Mouse (Mus musculus) activated CD4-positive, CD25-positive, alpha-beta regulatory T cell (primary cell): ENCODE results near the gene Olfr788. TPM values are rescaled to one million over a fixed set of nuclear protein-coding genes. Genes with fewer than 3 reads are reported as not detected.

Experiments
- polyA plus RNA-seq, 2 experiments: library from polyadenylated mRNA; unstranded; fragments of 100-300 nt; shearing (Covaris generic); gene quantifications; one replicate each; pipeline ENCODE4 v1.2.1; 2017

The Olfr788 gene
- polyA plus RNA-seq: under 1 TPM in 1 of 2 experiments, not detected in 1; 0.12 TPM

GRCm38 (mm10) chr10:129470698-129471097 is at the start of gene Olfr788:
Olfr788 (plus strand) TSS chr10:129470998.

DNA sequence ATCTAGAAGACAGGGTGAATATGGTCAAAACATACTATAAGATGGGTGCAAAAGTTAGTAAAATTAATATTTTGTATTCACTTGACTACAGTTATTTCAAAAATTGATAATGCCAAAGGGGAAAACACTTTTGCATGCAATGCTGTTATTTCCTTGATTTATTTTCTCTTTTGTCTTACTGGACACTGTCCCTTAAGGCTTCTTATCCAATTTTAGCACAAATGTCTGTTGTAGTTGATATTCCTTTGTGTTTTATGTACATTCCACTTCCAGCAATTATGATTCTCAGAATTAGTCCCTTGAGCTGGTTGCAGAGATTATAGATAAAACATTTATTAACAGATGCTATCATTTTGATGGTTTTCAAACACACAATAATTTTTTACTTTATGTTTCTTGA is 43.8 kb upstream of the Olfr788 start, which contains the start of gene Olfr786:
Olfr786 (plus strand) TSS at position 301 of the 400 bp plus-strand sequence.

GRCm38 (mm10) chr10:129461562-129461961 is 9.2 kb upstream of the Olfr788 start, which contains the start of gene Olfr787:
Olfr787 (plus strand) TSS chr10:129461862.

DNA sequence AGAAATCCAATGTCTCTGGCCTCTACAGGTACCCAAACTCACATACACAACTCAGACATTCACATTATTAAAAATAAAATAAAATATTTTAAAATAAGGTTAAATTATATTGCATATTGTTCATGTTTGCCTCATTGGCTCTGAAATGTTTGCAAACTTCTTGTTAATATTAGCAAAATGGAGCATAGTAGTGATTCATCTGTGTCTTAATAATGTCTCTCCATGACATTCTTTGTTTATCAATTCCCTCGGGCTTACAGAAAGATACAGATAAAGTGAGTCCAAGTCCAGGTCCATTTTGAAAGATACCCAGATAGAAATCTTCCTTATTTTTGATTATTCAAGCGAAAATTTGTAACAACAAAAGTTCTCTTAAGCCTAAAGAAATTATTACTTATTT is 13.7 kb downstream of the Olfr788 start, which contains the start of gene Olfr789:
Olfr789 (plus strand) TSS at position 301 of the 400 bp plus-strand sequence.

DNA sequence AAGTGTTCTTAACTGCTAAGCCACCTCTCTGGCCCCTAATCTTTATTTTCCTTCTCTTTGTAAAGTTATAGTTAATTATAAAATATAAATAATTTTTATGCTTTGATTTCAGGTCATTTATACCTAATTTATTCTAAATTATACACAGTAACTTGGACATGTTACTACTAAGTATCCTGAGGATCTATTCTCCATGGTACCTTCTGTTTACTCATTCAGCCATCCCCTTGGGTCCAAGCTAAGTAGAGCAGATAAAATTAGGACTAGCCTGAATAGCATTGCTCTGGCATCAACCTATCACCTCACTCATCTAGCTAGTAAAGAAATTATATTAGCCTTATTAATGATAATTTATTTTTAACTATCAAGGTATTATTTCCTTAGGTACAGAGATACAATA is 27.4 kb downstream of the Olfr788 start, which contains the start of gene Olfr790:
Olfr790 (plus strand) TSS at position 301 of the 400 bp plus-strand sequence.

GRCm38 (mm10) chr10:129521492-129521891 is 50.7 kb downstream of the Olfr788 start, which contains the start of gene Olfr791:
Olfr791 (plus strand) TSS chr10:129521792.

Other genes starting within 250 kb of the Olfr788 start
- not detected for gene Olfr774, start 234.8 kb upstream of the Olfr788 start, polyA plus RNA-seq
- gene Olfr775, start 222.6 kb upstream of the Olfr788 start, polyA plus RNA-seq: not detected
- not detected for gene Olfr776, start 211.9 kb upstream of the Olfr788 start, polyA plus RNA-seq
- not detected for gene Olfr777, start 199.5 kb upstream of the Olfr788 start, polyA plus RNA-seq
- gene Olfr780, start 152.9 kb upstream of the Olfr788 start, polyA plus RNA-seq: under 1 TPM in 1 of 2 experiments, not detected in 1; 0.09 TPM
- gene Olfr781, start 142.1 kb upstream of the Olfr788 start, polyA plus RNA-seq: not detected
- not detected for gene Olfr782, start 122.1 kb upstream of the Olfr788 start, polyA plus RNA-seq
- gene Olfr784, start 86.9 kb upstream of the Olfr788 start, polyA plus RNA-seq: not detected
- gene Olfr785, start 65.6 kb upstream of the Olfr788 start, polyA plus RNA-seq: not detected
- gene Olfr786, start 43.7 kb upstream of the Olfr788 start, polyA plus RNA-seq: not detected
- gene Olfr787, start 9.1 kb upstream of the Olfr788 start, polyA plus RNA-seq: under 1 TPM in 1 of 2 experiments, not detected in 1; 0.23 TPM
- gene Olfr789, start 13.8 kb downstream of the Olfr788 start, polyA plus RNA-seq: not detected
- gene Olfr790, start 27.5 kb downstream of the Olfr788 start, polyA plus RNA-seq: not detected
- gene Olfr791, start 50.8 kb downstream of the Olfr788 start, polyA plus RNA-seq: not detected
- gene Olfr792, start 68.2 kb downstream of the Olfr788 start, polyA plus RNA-seq: under 1 TPM in 1 of 2 experiments, not detected in 1; 0.15 TPM
- not detected for gene Olfr794, start 96.7 kb downstream of the Olfr788 start, polyA plus RNA-seq
- under 1 TPM in 1 of 2 experiments, not detected in 1; 0.07 TPM for gene Olfr796, start 141.6 kb downstream of the Olfr788 start, polyA plus RNA-seq
- gene Olfr798, start 156.9 kb downstream of the Olfr788 start, polyA plus RNA-seq: not detected
- under 1 TPM in 1 of 2 experiments, not detected in 1; 0.18 TPM for gene Olfr799, start 166.5 kb downstream of the Olfr788 start, polyA plus RNA-seq
- gene Olfr800, start 186.7 kb downstream of the Olfr788 start, polyA plus RNA-seq: not detected
- gene Olfr801, start 202.9 kb downstream of the Olfr788 start, polyA plus RNA-seq: under 1 TPM in 1 of 2 experiments, not detected in 1; 0.30 TPM
- not detected for gene Olfr802, start 217.2 kb downstream of the Olfr788 start, polyA plus RNA-seq
- not detected for gene Olfr803, start 223.3 kb downstream of the Olfr788 start, polyA plus RNA-seq
- gene Olfr804, start 232.2 kb downstream of the Olfr788 start, polyA plus RNA-seq: not detected